In the genomic region with DNA sequence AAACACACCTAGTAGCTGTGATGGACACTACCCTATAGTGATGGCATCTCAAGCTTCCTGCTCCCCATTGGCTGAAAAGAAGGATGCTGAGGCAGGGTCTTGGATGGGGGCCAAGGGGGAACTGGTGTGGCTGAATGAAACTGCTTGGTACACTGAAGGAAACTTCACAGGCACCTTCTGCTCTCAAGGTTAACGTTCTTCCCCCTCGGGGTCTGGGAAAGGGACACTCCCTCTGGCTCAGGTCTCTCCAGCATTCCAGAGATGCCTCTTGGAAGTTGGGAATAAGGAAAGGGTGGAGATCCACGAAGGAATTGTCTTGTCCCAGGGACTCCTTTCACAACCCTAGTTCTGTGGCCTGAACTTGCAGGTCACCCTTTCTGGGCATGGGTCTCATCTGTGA, we compare ENCODE assay signal across 26 mouse cellular contexts. TPM values are rescaled to one million over a fixed set of nuclear protein-coding genes. Genes with fewer than 3 reads are reported as not detected.
"Had no signal": no experiment of that assay in that cellular context is flagged by ENCODE, and none has a peak within 500 bp of the region (broad histone marks: within the 10 kb centered on the region; RNA-seq: fewer than 3 reads in every experiment).

No protein-coding gene starts in this region.

- H3K9me3 ChIP-seq: liver, embryonic 15.5 days; lung, embryonic 15.5 days; megakaryocyte, embryonic 14.5 days; midbrain, embryonic 12.5 days; midbrain, embryonic 15.5 days; neural tube, embryonic 13.5 days had no signal

- DNase-seq: kidney, adult 18-20 months; kidney, adult 9 months; kidney, postnatal 14 days; layer of hippocampus, adult 9-11 months; lung, adult 18-20 months; lung, postnatal 10 days; lung, postnatal 36 days; retina, postnatal 1 day; right cerebral cortex, postnatal 25 days; thymus, postnatal 25 days had no signal

- H3K27ac ChIP-seq: layer of hippocampus, adult 2 months; lung, embryonic 15.5 days; midbrain, embryonic 12.5 days; midbrain, embryonic 15.5 days; neural tube, embryonic 13.5 days had no signal

- H3K27me3 ChIP-seq: lung, embryonic 15.5 days had no signal

- H3K4me2 ChIP-seq: liver, embryonic 15.5 days; lung, embryonic 15.5 days; midbrain, embryonic 12.5 days; midbrain, embryonic 15.5 days; neural tube, embryonic 13.5 days had no signal

- H3K36me3 ChIP-seq: lung, embryonic 15.5 days; midbrain, embryonic 12.5 days; midbrain, embryonic 15.5 days; neural tube, embryonic 13.5 days had no signal

- H3K4me1 ChIP-seq: megakaryocyte, embryonic 14.5 days; midbrain, embryonic 12.5 days; midbrain, embryonic 15.5 days; neural tube, embryonic 13.5 days had no signal

- ATAC-seq: intestine, embryonic 16.5 days; midbrain, embryonic 15.5 days had no signal

- H3K9ac ChIP-seq: liver, embryonic 15.5 days; lung, embryonic 15.5 days; midbrain, embryonic 12.5 days; midbrain, embryonic 15.5 days; neural tube, embryonic 13.5 days had no signal

- H3K4me3 ChIP-seq: layer of hippocampus, adult 2 months; liver, embryonic 15.5 days; lung, embryonic 15.5 days; megakaryocyte, embryonic 14.5 days; midbrain, embryonic 12.5 days; midbrain, embryonic 15.5 days; myocyte; neural tube, embryonic 13.5 days had no signal

RNA-seq across cellular contexts. Expression of gene Aqp3, which starts 6.6 kb away (rescaled TPM):
- total RNA-seq: layer of hippocampus, adult 2 months; layer of hippocampus, postnatal 25 days; left cerebral cortex, adult 18-20 months; left cerebral cortex, postnatal 36 days; liver, adult 2 months had no signal
- polyA plus RNA-seq: liver, adult 2 months; myocyte had no signal

RNA-seq across cellular contexts. Expression of gene Aqp7, which starts 43.5 kb away (rescaled TPM):
- total RNA-seq: layer of hippocampus, postnatal 25 days; left cerebral cortex, adult 18-20 months; left cerebral cortex, postnatal 36 days; monocyte, adult 5-6 weeks; neutrophil, adult 5-6 weeks had no signal
- polyA plus RNA-seq: limb, embryonic 11.5 days; lung, embryonic 15.5 days; midbrain, embryonic 12.5 days; midbrain, embryonic 15.5 days; myocyte; neural tube, embryonic 13.5 days had no signal
